Mouse (Mus musculus) E14TG2a.4 (cell line): ENCODE data around the gene Mllt10.

Source experiments
- H3K27me3 ChIP-seq: 2 replicates; pipeline ENCODE4 v1.6.1; 2014; ENCODE audit warnings: low read length, control low read depth; ENCODE audit not compliant: insufficient read depth
- H3K36me3 ChIP-seq: 2 replicates; pipeline ENCODE4 v1.6.1; 2014; ENCODE audit warnings: low read length, control low read depth; ENCODE audit not compliant: insufficient read depth
- H3K4me1 ChIP-seq: replicated peaks from 2 replicates; pipeline ENCODE4 v1.6.1; 2014; ENCODE audit warnings: low read depth, low read length, control low read depth
- H3K4me3 ChIP-seq: replicated peaks from 2 replicates; pipeline ENCODE4 v1.5.1; 2014; ENCODE audit warnings: mild to moderate bottlenecking, low read length
- H3K9me3 ChIP-seq: 2 replicates; pipeline ENCODE4 v1.6.1; 2014; ENCODE audit warnings: low read length, control low read depth
- CTCF ChIP-seq: conservative IDR thresholded peaks from 2 replicates; pipeline ENCODE4 v1.5.1; 2014; ENCODE audit warnings: low read length
- NANOG ChIP-seq: IDR thresholded peaks from 2 replicates; pipeline ENCODE4 v1.6.1; 2014; ENCODE audit warnings: borderline replicate concordance, low read length, mixed read lengths
- POU5F1 ChIP-seq: IDR thresholded peaks from 2 replicates; pipeline ENCODE4 v1.6.1; 2014; ENCODE audit warnings: low read length, borderline replicate concordance

Gene Mllt10

DNA sequence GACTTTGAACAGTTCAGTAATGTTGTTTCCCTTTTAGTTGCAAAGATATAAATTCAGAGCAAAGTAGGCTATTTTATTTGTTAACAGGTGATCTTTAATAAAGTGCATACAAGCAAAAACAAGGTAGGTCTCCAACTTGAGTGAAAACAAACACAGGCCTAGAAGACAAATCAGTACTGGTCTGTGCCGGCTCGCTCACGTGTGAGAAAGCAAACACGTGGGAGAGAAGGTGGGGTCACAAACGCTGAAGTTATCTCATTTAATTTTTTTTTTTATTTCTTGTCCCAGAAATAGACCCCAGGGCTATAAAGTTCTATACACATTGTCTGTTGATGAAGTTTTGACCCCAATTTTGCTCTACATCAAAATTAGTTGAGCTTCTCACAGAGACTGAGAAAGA lies 29.9 kb upstream of the Mllt10 start:
- H3K4me1 ChIP-seq, result peaks cover 33% of the 10 kb centered on the region
- H3K36me3 ChIP-seq, result no peaks in the 10 kb centered on the region
- H3K9me3 ChIP-seq, result peaks cover under 1% of the 10 kb centered on the region; the same call in 1 of the 2 replicates
- peaks cover 28% of the 10 kb centered on the region for H3K27me3 ChIP-seq
- H3K4me3 ChIP-seq, result peak overlapping the region; percentile 83; the same call in 1 of the 2 replicates
- no peak for TF ChIP-seq CTCF
- TF ChIP-seq POU5F1, result no peak
- TF ChIP-seq NANOG, result no peak

DNA sequence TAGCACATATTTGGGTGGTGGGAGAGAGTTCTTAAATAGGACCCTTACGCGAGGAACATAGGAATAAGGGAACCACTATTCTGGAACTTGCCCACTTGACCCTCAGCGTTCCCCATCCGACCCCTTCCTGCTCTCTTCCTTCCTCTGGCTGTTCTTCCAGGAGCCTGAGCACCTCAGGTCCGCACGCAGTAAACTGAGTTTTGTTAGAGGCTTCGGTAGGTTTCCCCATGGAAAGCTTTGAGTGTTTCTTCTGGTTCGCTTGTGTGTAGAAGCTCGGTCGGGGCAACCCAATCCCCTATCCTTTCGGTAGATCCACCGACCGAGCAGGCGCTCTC lies 29.3 kb upstream of the Mllt10 start:
- peaks cover 33% of the 10 kb centered on the region for H3K4me1 ChIP-seq
- H3K27me3 ChIP-seq, result peaks cover 34% of the 10 kb centered on the region
- no peaks in the 10 kb centered on the region for H3K36me3 ChIP-seq
- no peak for TF ChIP-seq NANOG
- TF ChIP-seq POU5F1, result no peak
- no peak for TF ChIP-seq CTCF
- no peaks in the 10 kb centered on the region for H3K9me3 ChIP-seq
- peak overlapping the region; percentile 83 for H3K4me3 ChIP-seq

DNA sequence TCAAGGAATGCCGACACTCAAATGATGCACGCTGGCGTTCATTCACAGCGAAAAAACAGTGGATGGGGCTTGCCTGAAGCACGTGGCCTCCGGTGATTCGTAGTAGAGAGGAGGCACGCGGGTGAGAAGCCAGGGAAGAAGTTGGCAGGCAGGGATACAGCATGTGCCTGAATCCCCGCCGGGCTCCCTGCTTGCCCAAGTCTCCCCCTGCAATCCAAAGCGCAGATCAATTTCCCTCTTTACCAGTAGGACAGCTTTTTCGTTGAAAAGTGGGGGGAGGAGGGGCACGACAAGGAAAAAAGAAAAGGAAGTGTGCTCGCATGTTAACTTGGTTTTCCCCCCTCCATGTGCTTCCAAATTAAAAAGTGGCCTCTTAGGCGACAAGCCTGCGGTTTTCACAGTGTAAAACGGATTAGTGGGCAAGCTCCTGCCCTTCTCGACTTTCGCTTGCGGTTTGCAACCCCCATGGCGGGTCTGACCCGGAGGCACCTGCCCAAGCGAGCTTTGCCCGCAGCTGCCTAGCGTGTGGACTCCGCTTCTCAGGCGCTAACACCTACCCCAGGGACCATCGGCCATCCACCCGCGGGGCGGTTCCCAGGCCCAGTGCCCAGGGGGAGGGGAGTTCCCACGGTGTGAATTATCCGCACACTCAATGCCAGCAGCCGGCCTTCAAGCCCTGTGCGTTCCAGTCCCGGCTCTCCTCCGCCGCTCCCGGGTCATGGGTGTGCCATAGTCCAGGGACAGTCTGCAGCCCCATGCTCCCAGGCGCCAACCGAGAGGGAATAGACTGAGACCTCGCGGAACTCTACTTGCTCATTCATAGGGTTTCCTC lies 28.7 kb upstream of the Mllt10 start:
- Histone ChIP-seq H3K9me3 (no peaks in the 10 kb centered on the region), H3K4me1 (peaks cover 38% of the 10 kb centered on the region), H3K4me3 (peak overlapping the region; percentile 83), H3K36me3 (no peaks in the 10 kb centered on the region), H3K27me3 (peaks cover 39% of the 10 kb centered on the region)
- TF ChIP-seq NANOG, result no peak
- TF ChIP-seq POU5F1, result no peak
- TF ChIP-seq CTCF, result no peak

GRCm38 (mm10) chr2:18027448-18028139 lies 27.4 kb upstream of the Mllt10 start:
- Histone ChIP-seq H3K4me1 (peaks cover 48% of the 10 kb centered on the region), H3K9me3 (no peaks in the 10 kb centered on the region), H3K36me3 (no peaks in the 10 kb centered on the region), H3K27me3 (peaks cover 44% of the 10 kb centered on the region), H3K4me3 (peak overlapping the region; percentile 83)
- TF ChIP-seq POU5F1 (no peak), NANOG (no peak), CTCF (peak; percentile 51)

DNA sequence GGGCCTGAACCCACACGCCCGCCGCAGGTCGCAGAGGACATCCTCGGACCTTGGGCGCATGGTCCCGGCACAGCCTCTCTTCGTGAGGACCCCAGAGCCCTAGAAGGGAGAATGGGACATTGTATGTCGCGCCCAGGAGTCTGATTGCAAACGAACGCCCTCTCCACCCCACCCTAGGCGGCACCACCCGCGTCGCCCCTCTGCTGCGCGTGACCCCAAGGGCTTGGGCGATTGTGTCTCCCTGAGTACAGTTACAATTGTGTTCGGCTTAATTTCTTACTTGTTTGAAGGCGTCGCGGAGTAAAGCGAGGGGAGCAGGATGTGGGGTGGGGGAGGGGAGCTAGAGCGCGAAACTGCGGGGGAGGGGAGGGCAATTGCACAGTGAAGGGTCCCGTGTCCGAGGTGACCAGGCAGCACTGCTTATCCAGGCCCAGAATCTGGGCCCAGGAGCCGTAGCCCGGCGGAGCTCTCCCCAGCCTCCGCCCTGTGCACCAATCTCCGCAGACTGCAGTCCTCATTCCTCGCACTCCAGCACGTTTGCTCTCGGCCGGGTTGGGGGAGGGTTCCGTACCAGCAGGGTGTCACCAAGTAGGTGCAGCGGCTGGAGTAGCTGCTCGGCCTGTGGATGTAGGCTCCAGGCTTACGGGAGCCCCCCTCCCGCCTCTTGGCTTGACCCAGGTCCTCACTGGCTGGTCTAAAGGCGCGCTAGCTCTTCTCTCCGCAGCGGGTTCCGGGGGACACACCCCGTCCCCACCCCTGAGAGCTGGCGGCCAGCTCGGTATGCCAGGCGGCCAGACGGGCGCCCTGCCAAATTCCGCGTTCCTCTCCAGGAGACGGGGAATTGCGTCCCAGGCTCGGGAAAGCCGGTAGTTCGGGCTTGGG lies 26.7 kb upstream of the Mllt10 start:
- Histone ChIP-seq H3K36me3 (no peaks in the 10 kb centered on the region), H3K4me3 (peak overlapping the region; percentile 83), H3K4me1 (peaks cover 55% of the 10 kb centered on the region), H3K9me3 (no peaks in the 10 kb centered on the region), H3K27me3 (peaks cover 52% of the 10 kb centered on the region)
- TF ChIP-seq NANOG, result no peak
- TF ChIP-seq POU5F1, result no peak
- TF ChIP-seq CTCF, result no peak

DNA sequence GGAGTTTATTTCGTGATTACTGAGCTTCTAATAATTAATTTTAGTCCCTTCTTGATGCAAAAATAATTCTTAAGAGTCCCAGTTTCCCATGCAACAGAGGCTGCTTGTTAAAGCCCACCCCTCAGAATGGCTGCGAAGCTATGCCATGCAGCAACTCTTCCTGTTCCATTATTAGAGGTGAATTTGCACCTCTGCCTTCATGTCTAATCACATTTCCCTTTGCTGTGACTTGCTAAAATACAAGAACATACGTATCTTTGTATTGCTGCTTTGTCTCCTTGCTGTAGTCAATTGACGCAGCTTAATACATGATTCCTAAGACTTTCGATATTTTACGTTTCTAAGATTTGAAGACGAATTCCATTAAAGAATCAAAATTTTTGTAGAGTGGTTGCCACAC lies 25.4 kb upstream of the Mllt10 start:
- no peak for TF ChIP-seq POU5F1
- no peak for TF ChIP-seq CTCF
- no peak for TF ChIP-seq NANOG
- peaks cover 60% of the 10 kb centered on the region for H3K4me1 ChIP-seq
- H3K27me3 ChIP-seq, result peaks cover 63% of the 10 kb centered on the region
- H3K4me3 ChIP-seq, result no peak overlapping the region
- no peaks in the 10 kb centered on the region for H3K36me3 ChIP-seq
- no peaks in the 10 kb centered on the region for H3K9me3 ChIP-seq

GRCm38 (mm10) chr2:18030581-18030980 lies 24.5 kb upstream of the Mllt10 start:
- TF ChIP-seq POU5F1 (no peak), CTCF (no peak), NANOG (no peak)
- H3K36me3 ChIP-seq, result no peaks in the 10 kb centered on the region
- H3K4me1 ChIP-seq, result peaks cover 54% of the 10 kb centered on the region
- H3K27me3 ChIP-seq, result peaks cover 66% of the 10 kb centered on the region
- no peak overlapping the region for H3K4me3 ChIP-seq
- H3K9me3 ChIP-seq, result no peaks in the 10 kb centered on the region
